Mouse (Mus musculus) cortical plate, adult 2 months (tissue): Measurements from ENCODE around the gene Lama1.

Experiments used
- CTCF ChIP-seq: fragments of 200-500 bp; IDR thresholded peaks from 2 replicates; pipeline ENCODE4 v1.5.1; 2011; ENCODE audit warnings: mild to moderate bottlenecking, control low read depth, low read length; ENCODE audit not compliant: insufficient read depth; ENCODE audit errors: extremely low read depth
- POLR2A ChIP-seq: fragments of 200-500 bp; IDR thresholded peaks from 2 replicates; pipeline ENCODE4 v1.6.1; 2011; ENCODE audit warnings: mild to moderate bottlenecking, low read length, control low read depth; ENCODE audit not compliant: insufficient read depth; ENCODE audit errors: extremely low read depth

DNA sequence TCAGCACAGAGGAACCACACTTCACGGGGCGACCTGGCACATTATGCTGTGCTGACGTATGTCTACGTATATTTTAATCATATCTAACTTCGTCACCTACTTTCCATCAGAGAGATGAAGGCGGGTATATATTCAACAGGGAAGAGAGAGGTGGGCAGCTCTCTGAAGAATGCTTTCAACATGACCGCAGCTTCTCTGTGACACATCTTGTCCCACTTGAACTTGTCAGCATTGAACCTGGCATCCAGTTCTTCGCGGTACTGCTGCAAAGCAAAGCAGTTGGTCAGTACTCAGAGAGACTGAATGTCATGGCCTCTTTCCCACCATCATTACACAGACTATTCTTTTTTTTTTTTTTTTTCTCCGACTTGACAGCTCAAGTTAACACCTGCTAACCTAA, 167.3 kb downstream of the Lama1 start:
- no peak for TF ChIP-seq CTCF
- TF ChIP-seq POLR2A = no peak
